Mouse (Mus musculus): Measurements from ENCODE around the gene Sez6l. TPM values are rescaled to one million over a fixed set of nuclear protein-coding genes. Genes with fewer than 3 reads are reported as not detected.

Sez6l gene
- total RNA-seq, 2 experiments from 2014 or later, result 141 to 148 TPM

DNA sequence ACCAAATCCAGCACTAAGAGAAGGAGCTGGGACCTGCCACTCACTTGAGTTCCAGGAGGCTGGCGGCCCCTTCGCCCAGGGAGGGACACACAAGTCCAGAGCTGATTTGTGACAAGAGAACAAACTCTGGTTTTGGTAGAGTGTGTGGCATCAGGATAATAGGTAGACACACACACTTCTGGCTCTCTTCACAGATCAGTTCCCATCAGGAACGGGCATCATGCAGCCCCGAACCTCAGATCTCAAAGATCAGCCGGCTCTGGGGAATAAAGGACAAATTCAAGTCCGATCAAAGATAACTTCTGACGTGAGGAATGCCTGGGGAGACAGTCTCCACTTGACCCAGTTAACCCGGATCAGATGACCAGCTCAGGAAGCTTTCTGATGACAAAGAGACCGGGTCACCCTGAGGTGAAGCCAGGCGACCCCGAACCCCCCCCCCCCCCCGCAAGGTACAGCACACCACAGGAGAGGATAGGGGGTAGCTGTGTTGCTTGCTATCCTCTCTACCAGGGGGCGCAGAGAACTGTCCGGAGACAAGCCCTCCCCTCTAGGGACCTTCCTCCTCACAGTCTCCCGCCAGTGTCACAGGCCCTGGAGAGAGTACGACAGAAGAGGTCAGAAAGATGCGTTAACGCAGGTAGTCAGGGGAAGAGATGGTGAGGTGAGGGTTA is 183.1 kb downstream of the Sez6l start:
- no peak for DNase-seq (ENCODE audit: low spot score in 2 of 2)

DNA sequence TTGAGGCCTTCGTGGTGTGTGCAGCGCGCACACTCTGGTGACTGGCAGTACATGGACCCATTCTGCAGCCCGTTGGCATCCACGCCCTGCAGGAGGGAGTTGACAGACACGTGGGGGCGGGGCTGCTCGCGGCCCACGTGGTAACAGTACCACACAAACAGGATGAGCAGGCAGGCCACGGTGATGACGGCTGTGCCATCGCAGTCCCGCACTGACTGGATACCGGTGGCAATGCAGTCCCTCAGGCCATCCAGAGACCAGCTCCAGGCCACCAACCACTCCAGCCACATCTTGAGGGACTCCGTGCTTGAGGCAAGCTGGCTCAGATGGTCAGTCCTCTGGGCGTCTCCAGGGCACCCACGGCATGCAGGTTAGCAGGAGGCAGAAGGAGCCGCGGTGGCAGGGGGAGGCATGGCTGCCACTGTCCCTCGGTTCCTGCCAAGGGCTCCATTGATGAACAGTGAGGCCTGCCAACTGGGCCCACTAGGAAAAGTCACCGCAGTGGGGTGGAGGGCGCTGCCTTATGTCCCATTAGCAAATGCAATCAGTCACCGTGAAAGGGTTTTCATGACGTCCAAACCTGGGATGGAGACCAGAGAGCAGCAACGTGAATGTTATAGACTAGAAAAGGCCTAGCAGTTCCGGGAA is 185.2 kb downstream of the Sez6l start:
- DNase-seq (ENCODE audit: low spot score in 2 of 2), result no peak

DNA sequence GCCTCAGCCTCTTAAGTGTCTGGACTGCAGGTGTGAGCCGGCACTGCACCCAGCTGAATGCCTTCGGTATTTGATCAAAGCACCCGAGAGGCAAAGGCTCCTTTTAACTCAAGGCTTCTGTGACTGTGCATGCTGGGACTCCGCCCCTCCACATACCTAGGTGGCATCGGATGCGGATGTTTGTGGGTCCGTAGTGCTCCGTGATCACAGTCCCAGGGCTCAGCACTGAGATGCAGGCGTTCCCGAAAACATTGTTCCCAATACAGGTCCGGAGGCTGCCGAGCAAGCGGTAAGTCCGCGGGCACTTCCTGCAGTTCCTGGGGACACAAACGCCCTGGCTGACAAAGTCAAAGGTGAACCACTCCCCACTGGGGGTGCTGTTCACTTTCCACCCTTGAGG is 186.0 kb downstream of the Sez6l start:
- no peak for DNase-seq (ENCODE audit: low spot score in 2 of 2)

DNA sequence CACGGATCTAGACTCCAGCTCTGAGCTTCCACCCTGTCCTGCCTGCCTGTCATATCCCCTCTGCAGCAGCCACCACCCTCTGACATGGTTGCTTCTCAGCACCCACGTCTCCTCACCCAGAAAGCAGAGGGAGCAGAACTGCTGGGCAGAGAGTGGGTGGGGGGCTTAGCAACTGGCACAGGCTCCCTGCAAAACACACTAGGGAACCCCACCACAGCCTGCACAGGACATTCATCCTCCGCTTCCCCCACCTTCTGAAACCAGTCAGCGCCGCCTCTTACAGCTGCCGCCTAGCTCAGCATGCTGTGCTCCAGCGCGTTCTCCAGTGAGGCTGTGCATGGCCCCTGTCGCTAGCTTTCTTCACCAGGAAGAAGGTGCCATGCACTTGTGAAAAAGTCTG is 187.6 kb downstream of the Sez6l start:
- DNase-seq (ENCODE audit: low spot score in 2 of 2), result peak; percentile 32 to 59

DNA sequence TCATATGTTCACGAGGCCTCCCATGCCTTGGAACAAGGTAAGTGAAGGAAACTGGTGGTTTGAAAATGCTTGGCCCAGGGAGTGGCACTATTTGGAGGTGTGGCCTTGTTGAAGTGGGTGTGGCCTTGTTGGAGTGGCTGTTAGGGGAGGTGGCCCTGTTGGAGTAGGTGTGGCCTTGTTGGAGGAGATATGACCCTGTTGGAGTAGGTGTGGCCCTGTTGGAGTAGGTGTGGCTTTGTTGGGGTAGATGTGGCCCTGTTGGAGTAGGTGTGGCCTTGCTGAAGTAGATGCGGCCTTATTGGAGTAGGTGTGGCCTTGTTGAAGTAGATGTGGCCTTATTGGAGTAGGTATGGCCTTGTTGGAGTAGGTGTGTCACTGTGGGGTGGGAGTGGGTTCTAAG is 191.0 kb downstream of the Sez6l start:
- DNase-seq (ENCODE audit: low spot score in 2 of 2), result no peak

DNA sequence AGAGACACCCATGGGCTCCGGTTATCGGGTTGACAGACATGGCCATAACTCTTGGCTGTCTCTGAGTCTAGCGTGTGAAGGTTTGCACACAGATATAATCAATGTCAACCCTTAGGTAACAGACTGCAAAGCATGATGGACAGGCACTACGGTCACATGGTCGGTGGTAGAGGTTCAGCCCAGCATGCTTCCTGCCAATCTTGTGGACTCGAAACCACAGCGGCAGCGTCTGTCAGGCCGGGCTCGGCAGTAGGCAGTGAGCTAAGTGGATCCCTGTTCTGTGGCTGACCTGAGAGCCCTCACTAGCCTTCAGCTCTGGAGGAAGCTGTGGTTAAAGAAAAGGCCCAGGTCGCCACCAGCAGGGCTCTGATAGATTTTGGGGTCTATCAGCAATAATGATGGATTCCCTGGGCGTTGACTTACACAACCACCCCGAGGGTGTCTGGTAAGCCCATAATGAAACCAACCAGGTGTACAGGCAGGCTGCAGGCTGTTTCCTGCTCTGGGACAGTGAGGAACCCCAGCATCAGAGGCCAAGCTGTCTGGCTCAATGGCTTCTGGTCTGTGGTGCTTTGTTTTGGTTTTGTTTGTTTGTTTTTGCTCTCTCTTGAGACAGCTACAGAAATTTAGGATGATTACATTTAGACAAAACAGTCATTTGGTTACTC is 192.0 kb downstream of the Sez6l start:
- no peak for DNase-seq (ENCODE audit: low spot score in 2 of 2)

DNA sequence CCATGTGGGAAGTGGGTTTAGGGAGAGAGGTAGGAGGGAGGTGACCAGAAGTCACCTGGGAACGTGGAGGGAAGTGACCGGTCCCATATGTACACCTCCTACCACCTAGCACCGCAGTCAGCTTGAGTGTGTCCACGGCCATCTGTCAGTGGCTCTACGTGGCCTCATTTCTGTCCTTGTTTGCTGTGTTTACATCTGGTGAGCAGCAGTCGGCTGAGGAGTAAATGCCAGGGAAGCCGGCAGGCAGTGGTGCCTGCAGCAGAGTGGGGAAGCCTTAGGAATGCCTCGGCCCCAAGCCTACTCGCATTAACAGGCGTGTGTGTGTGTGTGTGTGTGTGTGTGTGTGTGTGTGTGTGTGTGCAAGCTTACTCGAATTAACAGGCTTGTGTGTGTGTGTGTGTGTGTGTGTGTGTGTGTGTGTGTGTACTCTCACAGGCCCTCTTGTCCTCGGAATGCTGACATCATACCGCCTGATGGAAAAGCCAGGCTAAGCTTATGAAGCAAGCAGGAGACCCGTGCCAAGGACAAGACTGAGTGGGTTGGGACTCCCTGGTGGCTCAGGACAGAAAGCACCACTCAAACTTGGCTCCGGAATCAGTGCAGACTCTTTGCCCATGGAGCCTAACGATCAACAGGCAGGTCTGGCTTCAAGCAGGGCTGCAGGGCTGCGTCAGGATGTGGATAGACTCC is 194.2 kb downstream of the Sez6l start:
- peak; percentile 59 to 68 for DNase-seq (ENCODE audit: low spot score in 2 of 2)

DNA sequence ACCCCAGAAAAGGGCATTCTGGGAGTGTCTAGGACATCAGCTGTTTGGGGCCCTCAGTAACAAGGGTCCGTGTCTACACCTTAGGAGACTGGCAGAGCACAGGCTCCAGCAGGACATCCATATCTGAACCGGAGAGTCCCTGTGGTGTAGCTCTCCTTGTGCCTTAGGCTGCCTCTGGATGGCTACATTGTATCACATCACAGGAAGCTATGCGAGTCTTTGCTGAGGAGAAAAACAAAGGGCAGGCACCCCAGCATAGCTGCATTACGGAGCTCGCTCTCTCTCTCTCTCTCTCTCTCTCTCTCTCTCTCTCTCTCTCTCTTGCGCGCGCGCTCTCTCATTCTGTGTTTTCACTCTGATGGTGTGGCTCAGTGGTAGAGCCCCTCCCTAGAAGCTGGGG is 194.9 kb downstream of the Sez6l start:
- DNase-seq (ENCODE audit: low spot score in 2 of 2), result no peak

DNA sequence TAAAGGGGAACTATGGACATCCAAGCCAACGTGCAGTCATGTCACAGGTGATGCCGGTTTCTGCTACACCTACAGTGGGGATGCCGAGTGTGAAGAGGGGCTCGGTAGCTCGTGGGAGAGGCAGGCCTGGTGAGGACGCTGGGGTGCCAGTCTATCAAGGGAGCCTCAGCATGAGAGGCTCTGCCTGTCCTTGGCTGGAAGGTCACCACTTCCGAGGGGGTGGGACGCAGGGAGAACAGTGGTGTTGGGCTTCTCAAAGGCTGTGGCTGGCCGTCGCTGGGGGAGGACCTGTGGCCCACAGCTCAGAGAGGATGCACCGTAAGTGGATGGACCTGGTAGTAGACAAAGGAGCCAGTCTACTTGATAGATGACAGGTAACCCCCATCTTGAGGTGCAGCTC is 195.8 kb downstream of the Sez6l start:
- no peak for DNase-seq (ENCODE audit: low spot score in 2 of 2)

DNA sequence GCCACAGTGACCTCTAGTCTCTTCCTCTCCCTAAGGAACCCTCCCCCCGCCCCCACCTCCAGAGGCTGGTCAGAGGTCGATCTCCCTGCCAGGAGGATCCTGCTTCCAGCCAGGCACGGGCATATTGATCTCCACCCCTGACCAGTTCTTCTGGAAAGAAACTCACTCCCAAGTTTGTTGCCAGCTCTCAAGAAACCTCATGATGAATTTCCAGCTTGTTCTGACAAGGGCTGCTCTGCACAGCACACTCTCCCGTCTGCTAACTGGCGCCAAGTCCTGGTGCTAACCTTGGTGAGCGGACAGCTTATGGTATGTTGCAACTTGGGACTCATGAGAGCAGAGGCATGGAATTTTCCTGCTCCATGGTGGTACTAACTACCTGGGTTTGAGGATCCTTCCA is 198.3 kb downstream of the Sez6l start:
- no peak for DNase-seq (ENCODE audit: low spot score in 2 of 2)

DNA sequence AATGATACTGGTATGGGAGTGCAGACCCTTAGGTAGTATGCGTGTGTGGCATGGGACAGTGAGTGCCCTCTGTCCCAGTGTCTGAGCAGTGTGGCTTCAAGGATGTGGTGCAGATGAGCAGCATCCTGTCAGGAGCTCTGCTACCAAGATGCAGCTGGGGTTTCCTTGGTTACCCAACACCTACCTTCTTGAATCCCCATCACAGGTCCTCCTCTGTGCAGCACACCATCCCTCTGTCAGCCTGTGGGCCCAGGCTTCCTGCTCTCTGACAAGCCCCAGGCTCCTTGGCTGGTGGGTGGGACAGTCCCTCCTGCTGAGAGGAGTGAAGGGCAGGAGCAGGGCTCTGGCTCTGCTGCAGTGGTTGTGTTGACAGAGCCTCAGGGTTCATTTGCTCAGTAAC is 199.6 kb downstream of the Sez6l start:
- DNase-seq (ENCODE audit: low spot score in 2 of 2), result no peak

DNA sequence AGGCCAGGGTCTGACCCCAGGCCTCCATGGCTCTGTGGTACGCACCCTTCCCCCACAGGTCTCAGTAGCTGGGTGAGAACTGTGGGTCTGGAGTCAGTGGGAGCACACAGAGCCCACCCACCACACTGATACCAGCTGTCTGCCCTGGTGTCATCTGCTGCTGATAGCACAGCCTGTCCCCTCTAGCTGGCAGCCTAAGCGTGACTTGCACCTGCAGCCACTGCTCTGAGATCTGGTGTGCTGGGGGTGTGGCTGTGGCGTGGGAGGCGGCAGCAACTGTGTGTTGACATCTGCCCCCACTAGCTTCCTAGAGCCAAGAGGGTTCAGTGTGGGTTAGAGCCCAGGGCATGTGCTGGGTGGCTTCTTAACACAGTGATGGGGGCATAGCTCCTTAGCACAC is 200.9 kb downstream of the Sez6l start:
- no peak for DNase-seq (ENCODE audit: low spot score in 2 of 2)

DNA sequence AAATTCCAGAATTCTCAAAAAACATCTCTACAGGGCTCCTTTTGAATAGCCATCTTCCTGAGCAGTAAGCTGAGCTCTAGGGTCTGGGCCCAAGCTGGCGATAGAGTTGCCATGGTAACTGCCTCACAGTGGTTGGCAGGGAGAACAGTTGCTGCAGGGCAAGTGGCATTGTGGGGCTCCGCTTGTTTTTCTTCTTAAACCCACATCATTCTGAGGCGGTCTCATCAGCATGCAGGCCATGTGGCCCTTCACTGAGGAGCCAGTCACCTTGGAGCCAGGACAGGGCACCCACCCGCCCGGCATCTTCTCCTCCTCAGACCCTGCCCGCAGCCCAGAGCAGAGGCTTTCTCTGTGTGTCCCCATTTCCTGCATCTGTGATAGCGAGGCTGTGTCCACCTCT is 205.1 kb downstream of the Sez6l start:
- peak; percentile 53 to 75 for DNase-seq (ENCODE audit: low spot score in 2 of 2)

DNA sequence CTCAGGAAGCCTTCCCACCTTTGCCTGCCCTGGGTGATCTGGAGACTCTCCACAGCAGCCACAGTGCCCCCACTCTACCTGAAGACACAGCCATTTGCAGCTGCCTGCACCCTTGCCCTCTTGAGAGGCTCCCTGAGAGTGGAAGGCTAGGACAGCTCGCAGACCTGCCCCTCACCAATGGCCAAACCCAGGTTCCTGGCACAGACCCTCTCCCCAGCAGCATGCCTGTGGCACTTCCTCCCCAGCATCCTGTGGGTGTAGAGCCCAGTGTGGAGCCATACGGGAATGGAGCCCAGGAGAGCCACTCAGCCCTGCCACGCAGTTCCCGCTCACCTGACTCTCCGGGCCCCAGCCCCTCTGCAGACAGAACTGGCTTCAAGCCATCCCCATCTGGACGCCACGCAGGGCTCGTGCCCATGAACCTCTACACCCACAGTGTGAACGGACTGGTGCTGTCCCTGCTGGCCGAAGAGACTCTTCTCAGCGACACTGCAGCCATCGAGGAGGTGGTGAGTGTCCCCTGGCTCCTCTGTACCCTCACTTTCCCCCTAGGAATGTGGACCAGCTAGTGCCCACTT is 206.7 kb downstream of the Sez6l start:
- no peak for DNase-seq (ENCODE audit: low spot score in 2 of 2)

DNA sequence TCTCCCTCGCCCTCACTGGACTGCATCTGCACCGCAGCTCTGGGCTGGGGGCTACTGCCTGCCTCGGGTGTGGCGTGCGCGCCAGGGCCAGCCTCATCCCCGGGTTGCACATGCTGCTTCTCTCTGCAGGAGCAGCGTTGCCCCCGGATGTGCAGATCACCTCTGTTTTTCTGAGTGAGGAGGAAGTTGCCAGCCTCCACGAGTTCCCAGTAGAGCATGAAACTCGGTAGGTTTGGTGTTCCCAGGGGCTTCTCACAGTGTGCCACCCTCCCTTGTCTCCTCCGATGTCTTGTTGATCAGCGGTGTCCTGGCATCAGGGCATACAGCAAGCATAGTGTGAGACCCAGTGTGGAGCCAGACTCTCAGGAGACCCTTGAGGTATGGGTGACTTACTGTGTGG is 207.7 kb downstream of the Sez6l start:
- DNase-seq (ENCODE audit: low spot score in 2 of 2), result no peak

Other genes starting within 250 kb of the Sez6l start
- gene Srrd, start 234.1 kb downstream of the Sez6l start, total RNA-seq (2021), result 10 to 100 TPM; 19.2 to 23.7 TPM
- 10 to 100 TPM; 26.0 to 33.1 TPM for gene Hps4, start 234.1 kb downstream of the Sez6l start, total RNA-seq (2021)
- not detected for gene Gm6583, start 221.2 kb downstream of the Sez6l start, total RNA-seq (2021)
- gene Asphd2, start 182.3 kb downstream of the Sez6l start, total RNA-seq (2021), result 100 to 1,000 TPM; 179 to 194 TPM
- not detected for gene Gm6588, start 127.8 kb downstream of the Sez6l start, total RNA-seq (2021)